Mouse (Mus musculus) heart, embryonic 14.5 days (tissue): Measurements from ENCODE around the gene Agk. TPM values are rescaled to one million over a fixed set of nuclear protein-coding genes. Genes with fewer than 3 reads are reported as not detected.

Experiments used
- ATAC-seq: fragments of 200-750 bp; cut with Nextera tagmentation; 2 replicates; pipeline ENCODE4 v1.8.0; 2017; ENCODE audit warnings: low read depth, moderate TSS enrichment; ENCODE audit not compliant: insufficient number of reproducible peaks, insufficient read depth, low FRiP score
- H3K27ac ChIP-seq, 2 experiments: fragments of 200-500 bp in 1 of 2; fragments of 300-500 bp in 1 of 2; sonication (generic) in 1 of 2; replicated peaks in 1 of 2; 2 replicates each; pipeline ENCODE4 v1.5.1; 2012 to 2014; ENCODE audit warnings: low read depth in 2 of 2, low read length in 2 of 2, control low read depth in 1 of 2, mild to moderate bottlenecking in 1 of 2, mixed read lengths in 1 of 2; ENCODE audit not compliant: control insufficient read depth in 1 of 2, insufficient read depth in 1 of 2
- H3K27me3 ChIP-seq: fragments of 300-500 bp; sonication (generic); 2 replicates; pipeline ENCODE4 v1.6.1; 2014; ENCODE audit warnings: mild to moderate bottlenecking, low read length, control low read depth; ENCODE audit not compliant: control insufficient read depth, insufficient read depth
- H3K36me3 ChIP-seq: fragments of 300-500 bp; sonication (generic); 2 replicates; pipeline ENCODE4 v1.6.1; 2014; ENCODE audit warnings: mild to moderate bottlenecking, control low read depth, low read length, mixed read lengths; ENCODE audit not compliant: control insufficient read depth, insufficient read depth
- H3K4me1 ChIP-seq, 2 experiments: fragments of 200-500 bp in 1 of 2; fragments of 300-500 bp in 1 of 2; sonication (generic) in 1 of 2; 2 replicates each; pipeline ENCODE4 v1.6.1; 2012 to 2014; ENCODE audit warnings: low read length in 2 of 2, control low read depth in 1 of 2, mixed read lengths in 1 of 2; ENCODE audit not compliant: control insufficient read depth in 2 of 2, insufficient read depth in 2 of 2
- H3K4me2 ChIP-seq: fragments of 300-500 bp; sonication (generic); 2 replicates; pipeline ENCODE4 v1.6.1; 2014; ENCODE audit warnings: mild to moderate bottlenecking, low read length
- H3K4me3 ChIP-seq, 2 experiments: fragments of 200-500 bp in 1 of 2; fragments of 300-500 bp in 1 of 2; sonication (generic) in 1 of 2; 2 replicates each; pipeline ENCODE4 v1.5.1; 2012 to 2014; ENCODE audit warnings: low read length in 2 of 2, mild to moderate bottlenecking in 2 of 2, control low read depth in 1 of 2, low read depth in 1 of 2, moderate library complexity in 1 of 2; ENCODE audit not compliant: control insufficient read depth in 1 of 2, insufficient read depth in 1 of 2
- H3K9ac ChIP-seq: fragments of 300-500 bp; sonication (generic); 2 replicates; pipeline ENCODE4 v1.6.1; 2014; ENCODE audit warnings: mild to moderate bottlenecking, low read length
- H3K9me3 ChIP-seq: fragments of 300-500 bp; sonication (generic); 2 replicates; pipeline ENCODE4 v1.6.1; 2016; ENCODE audit warnings: low read length, control low read depth; ENCODE audit not compliant: control insufficient read depth
- WGBS: fragments of 180-500 bp; shearing (Covaris S2); extraction: QIAGEN DNeasy Blood & Tissue Kit; methylation state at CpG from one replicate; pipeline ENCODE4 v1.1.7; 2014; 5-methylcytosine and 5-hydroxymethylcytosine counted together
- polyA plus RNA-seq: library from polyadenylated mRNA; unstranded; fragments of >200 nt; fragmentation: Nextera tagmentation; extraction: Ambion mirVana; gene quantifications from 2 replicates; pipeline ENCODE4 v1.2.1, GENCODE M21; 2014

The Agk gene
- polyA plus RNA-seq, 1 experiment from 2014 or later = 43.7 TPM

DNA sequence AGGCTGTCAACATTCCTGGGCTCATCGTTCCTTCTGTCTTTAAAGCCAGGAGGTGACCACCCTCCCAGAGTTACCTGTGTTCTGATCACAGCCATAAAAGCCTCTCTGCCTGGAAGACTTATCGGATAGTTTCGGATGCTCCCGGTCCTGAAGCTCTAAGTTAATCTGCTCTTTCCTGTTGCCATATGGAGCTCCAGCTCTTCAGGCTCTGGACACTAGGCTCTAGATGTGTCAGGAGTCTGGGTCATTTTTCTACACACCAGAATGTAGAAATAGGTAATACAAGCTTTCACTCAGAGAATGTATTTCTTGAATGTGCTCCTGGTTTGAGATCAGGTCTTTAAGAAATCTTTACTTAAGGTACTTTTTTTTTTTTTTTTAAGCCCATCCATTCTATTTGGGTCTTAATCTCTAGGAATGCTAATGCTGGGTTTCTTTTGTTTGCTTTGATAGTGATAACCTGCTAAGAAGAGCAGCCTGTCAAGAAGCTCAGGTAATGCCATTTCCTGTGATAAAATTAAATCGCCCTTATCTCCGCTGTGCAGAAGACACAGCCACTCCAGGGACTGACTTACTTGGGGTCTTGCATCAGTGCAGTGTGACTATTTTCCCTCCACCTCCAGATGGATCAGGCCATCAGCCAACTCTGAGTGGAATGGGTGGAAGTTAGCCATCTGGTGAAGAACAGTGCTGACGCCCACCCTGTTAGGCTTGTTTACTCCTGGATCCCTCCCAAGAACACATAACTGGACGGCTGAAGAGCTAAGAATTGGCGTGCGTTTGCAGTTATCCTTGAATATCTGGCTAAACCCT, 22.2 kb downstream of the Agk start:
- no peaks in the 10 kb centered on the region for H3K9me3 ChIP-seq
- H3K27ac ChIP-seq = no peak overlapping the region
- H3K27me3 ChIP-seq = no peaks in the 10 kb centered on the region
- ATAC-seq = no peak
- H3K4me2 ChIP-seq = no peak overlapping the region
- no peak overlapping the region for H3K4me3 ChIP-seq
- no peak overlapping the region for H3K9ac ChIP-seq
- H3K4me1 ChIP-seq = 0 out of 4 replicates have a peak, but pooled peaks cover 0 to 3% of the 10 kb centered on the region in 2 experiments
- 41% methylated on average over 10 of the region's 10 CpGs for WGBS
- 0 out of 2 replicates have a peak, but pooled peaks cover 1% of the 10 kb centered on the region for H3K36me3 ChIP-seq

DNA sequence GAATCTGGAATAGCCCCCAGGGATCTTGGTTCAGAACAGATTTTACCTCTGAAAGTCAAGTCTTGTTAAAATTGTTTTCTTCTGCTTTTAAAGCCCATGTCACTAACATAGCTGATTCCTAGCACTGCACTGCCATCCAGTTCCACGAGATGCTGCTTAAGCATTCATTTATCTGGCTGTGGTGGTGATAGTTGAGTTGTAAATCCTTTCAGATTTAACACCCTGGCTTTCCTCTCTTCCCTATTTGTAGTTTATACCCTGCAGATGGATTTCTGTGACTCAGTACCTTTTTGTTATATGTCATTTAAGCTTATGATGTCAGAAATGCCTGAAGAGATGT, 22.8 kb downstream of the Agk start:
- Histone ChIP-seq H3K27me3 (no peaks in the 10 kb centered on the region), H3K4me3 (no peak overlapping the region), H3K4me2 (no peak overlapping the region), H3K27ac (no peak overlapping the region), H3K36me3 (peaks cover 7% of the 10 kb centered on the region; the same call in 1 of the 2 replicates), H3K9ac (no peak overlapping the region), H3K9me3 (no peaks in the 10 kb centered on the region), H3K4me1 (0 out of 4 replicates have a peak, but pooled peaks cover 0 to 3% of the 10 kb centered on the region in 2 experiments)
- WGBS = 56% methylated on average over 1 of the region's 1 CpGs
- no peak for ATAC-seq

DNA sequence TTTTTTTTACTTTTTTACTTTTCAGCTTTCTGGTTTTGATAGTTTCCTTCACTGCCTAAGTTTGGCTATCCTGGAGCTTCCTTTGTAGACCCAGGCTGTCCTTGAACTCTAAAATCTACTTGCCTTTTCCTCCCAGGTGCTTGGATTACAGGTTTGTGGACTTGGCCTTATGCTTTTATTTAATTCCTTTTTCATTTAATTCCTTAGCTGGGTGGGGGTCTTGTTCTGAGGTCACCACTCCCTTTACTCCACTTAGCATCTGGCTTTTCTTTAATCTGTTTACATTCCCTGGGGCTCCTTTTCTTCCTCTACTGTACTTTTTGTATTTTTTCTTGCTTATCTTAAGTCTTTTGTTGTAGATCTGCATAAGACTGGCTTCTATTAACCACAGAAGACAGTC, 25.1 kb downstream of the Agk start:
- H3K36me3 ChIP-seq = peaks cover 17% of the 10 kb centered on the region
- no peak overlapping the region for H3K4me3 ChIP-seq
- H3K4me2 ChIP-seq = no peak overlapping the region
- no peaks in the 10 kb centered on the region for H3K27me3 ChIP-seq
- ATAC-seq = no peak
- H3K9ac ChIP-seq = no peak overlapping the region
- no peaks in the 10 kb centered on the region for H3K9me3 ChIP-seq
- 0 out of 4 replicates have a peak, but pooled peaks cover 0 to 3% of the 10 kb centered on the region in 2 experiments for H3K4me1 ChIP-seq
- H3K27ac ChIP-seq = no peak overlapping the region

DNA sequence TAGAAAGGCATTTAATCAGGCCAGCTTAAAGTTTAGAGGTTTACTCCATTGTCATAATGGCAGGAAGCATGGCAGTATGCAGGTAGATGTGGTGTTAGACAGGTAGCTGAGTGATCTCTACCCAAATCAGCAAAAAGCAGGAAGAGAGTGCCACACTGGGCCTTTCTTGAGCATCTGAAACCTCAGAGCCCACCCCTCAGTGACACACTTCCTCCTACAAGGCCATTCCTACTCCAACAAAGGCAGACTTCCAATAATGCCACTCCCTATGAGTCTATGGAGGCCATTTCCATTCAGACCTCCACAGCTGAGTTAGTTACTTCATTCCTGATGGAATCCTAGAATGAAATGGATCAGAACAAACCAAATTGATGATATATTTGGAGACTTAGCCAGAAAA, 25.9 kb downstream of the Agk start:
- H3K27ac ChIP-seq = no peak overlapping the region

DNA sequence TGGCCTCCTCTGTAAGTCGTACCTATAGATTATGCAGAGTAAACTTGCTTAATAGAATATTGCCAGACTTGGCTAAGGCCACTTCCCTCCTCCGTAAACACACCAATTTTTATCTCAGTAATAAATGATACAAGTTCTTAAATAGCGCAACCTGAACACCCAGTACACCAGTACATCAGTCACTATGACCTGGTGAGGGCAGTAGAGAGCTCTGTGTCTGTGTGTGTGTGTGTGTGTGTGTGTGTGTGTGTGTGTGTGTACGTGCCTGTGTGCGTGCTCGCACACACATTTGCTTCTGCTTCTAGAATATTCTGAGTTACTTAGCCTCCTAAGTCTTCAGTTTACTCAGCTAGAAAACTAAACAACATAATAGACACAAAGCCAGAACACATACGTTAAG, 28.4 kb downstream of the Agk start:
- no peak for ATAC-seq
- no peaks in the 10 kb centered on the region for H3K27me3 ChIP-seq
- H3K36me3 ChIP-seq = peaks cover 17% of the 10 kb centered on the region
- 93% methylated on average over 7 of the region's 7 CpGs for WGBS
- H3K9ac ChIP-seq = no peak overlapping the region
- H3K4me1 ChIP-seq = no peaks in the 10 kb centered on the region
- no peaks in the 10 kb centered on the region for H3K9me3 ChIP-seq
- H3K4me3 ChIP-seq = no peak overlapping the region
- H3K27ac ChIP-seq = no peak overlapping the region
- H3K4me2 ChIP-seq = no peak overlapping the region

More for the DNA sequence above, 25.9 kb downstream of the Agk start:
- Histone ChIP-seq H3K27me3 (no peaks in the 10 kb centered on the region), H3K36me3 (peaks cover 17% of the 10 kb centered on the region), H3K4me1 (0 out of 4 replicates have a peak, but pooled peaks cover 0 to 3% of the 10 kb centered on the region in 2 experiments), H3K4me3 (no peak overlapping the region), H3K9me3 (no peaks in the 10 kb centered on the region), H3K9ac (no peak overlapping the region), H3K4me2 (no peak overlapping the region)
- ATAC-seq = no peak

DNA sequence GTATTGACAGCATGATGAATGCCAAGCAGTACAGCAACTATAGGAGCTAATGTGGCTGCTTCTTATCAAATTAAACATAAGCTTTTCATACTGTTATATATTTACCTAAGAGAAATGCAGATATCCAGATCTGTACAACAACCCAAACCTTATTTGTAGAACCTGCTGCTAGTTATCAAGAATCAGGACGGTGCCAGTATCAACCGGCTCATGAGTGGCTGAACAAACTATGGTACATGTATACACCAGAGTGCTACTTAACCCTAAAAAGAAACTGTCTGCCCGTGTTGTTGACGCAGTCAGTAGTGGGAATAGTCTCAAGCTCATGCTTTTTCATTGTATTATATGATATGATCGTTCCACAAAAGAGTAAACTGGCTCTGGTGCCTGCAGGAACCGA, 46.1 kb downstream of the Agk start:
- peaks cover 0 to 5% of the 10 kb centered on the region in 2 experiments; a peak in 2 of 4 replicates for H3K4me1 ChIP-seq
- peaks cover 11% of the 10 kb centered on the region; the same call in 1 of the 2 replicates for H3K36me3 ChIP-seq
- H3K27ac ChIP-seq = no peak overlapping the region
- H3K27me3 ChIP-seq = no peaks in the 10 kb centered on the region
- H3K9me3 ChIP-seq = no peaks in the 10 kb centered on the region
- no peak overlapping the region for H3K9ac ChIP-seq
- WGBS = 89% methylated on average over 6 of the region's 6 CpGs
- H3K4me3 ChIP-seq = no peak overlapping the region
- ATAC-seq = no peak
- H3K4me2 ChIP-seq = no peak overlapping the region

DNA sequence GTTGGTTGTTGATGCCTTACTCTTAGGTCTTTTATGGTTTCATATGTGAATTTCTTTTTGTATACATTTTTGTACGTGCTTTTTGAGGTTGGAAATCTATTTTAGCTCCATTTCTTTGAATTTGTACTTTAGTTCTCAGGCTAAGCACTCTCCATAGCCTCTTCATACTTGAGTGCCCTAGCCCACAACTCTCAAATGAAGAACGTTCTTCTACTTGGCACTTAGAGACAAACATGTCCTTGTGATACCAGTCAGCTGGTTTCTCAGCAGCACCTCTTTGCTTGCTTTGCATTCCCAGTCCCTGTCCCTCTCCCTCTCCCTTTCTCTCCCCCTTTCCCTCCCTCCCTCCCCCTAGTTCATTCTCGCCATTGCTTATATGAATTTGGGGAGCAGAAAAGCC, 55.2 kb downstream of the Agk start:
- Histone ChIP-seq H3K27ac (no peak overlapping the region), H3K4me2 (no peak overlapping the region), H3K4me3 (no peak overlapping the region), H3K9ac (no peak overlapping the region), H3K27me3 (no peaks in the 10 kb centered on the region), H3K9me3 (no peaks in the 10 kb centered on the region), H3K36me3 (peaks cover 39% of the 10 kb centered on the region), H3K4me1 (no peaks in the 10 kb centered on the region)
- no peak for ATAC-seq
- whole genome bisulfite sequencing = 75% methylated on average over 3 of the region's 3 CpGs

DNA sequence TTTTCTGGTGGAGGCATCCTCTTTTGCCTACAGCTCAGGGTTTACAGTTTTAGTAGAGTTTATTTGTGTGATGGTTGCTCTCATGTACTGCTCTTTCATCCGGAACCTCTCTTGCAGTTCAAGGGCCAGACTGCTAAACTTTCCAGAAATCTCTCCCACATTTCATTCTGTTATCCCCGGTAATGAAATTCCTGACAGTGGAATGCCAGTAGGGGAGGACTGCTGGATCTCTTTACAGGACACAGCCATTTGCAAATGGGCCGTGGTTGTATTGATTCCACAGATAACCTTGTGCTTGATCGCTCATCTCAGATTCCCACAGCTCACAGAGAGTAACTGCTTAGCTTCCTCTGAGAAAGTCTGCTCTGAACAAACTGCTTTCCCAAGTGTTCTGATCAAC, 56.9 kb downstream of the Agk start:
- Histone ChIP-seq H3K4me1 (no peaks in the 10 kb centered on the region), H3K4me2 (no peak overlapping the region), H3K4me3 (no peak overlapping the region), H3K36me3 (peaks cover 45% of the 10 kb centered on the region), H3K9ac (no peak overlapping the region), H3K9me3 (no peaks in the 10 kb centered on the region), H3K27ac (no peak overlapping the region), H3K27me3 (no peaks in the 10 kb centered on the region)
- no peak for ATAC-seq
- 64% methylated on average over 4 of the region's 4 CpGs for WGBS
